Mouse (Mus musculus): Measurements from ENCODE around the gene Dok7. TPM values are rescaled to one million over a fixed set of nuclear protein-coding genes. Genes with fewer than 3 reads are reported as not detected.

Gene Dok7
- total and polyA plus RNA-seq, 2 experiments: not detected

- Histone ChIP-seq H3K36me3 (ENCODE audit: control insufficient read depth, insufficient read depth, low read length) (no peaks in the 10 kb centered on the region), H3K4me1 (ENCODE audit: control insufficient read depth, insufficient read depth, low read length) (no peaks in the 10 kb centered on the region), H3K4me3 (ENCODE audit: insufficient read depth, low read depth, low read length) (no peak overlapping the region), H3K79me2 (ENCODE audit: control insufficient read depth, insufficient read depth, low read length) (no peaks in the 10 kb centered on the region), H3K27me3 (ENCODE audit: control insufficient read depth, insufficient read depth, low read length) (no peaks in the 10 kb centered on the region), H3K27ac (replicated peaks; ENCODE audit: insufficient read depth, low read depth, low read length) (no peak overlapping the region), H3K9ac (ENCODE audit: low read depth, low read length) (no peak overlapping the region)
- 87% methylated on average over 16 of the region's 16 CpGs for WGBS
- TF ChIP-seq CTCF (IDR thresholded peaks at IDR 0.05; ENCODE audit: low read depth, low read length): no peak
- TF ChIP-seq POLR2A (IDR thresholded peaks at IDR 0.05; ENCODE audit: extremely low read depth, insufficient read depth, low read length): no peak
- DNase-seq (ENCODE audit: extremely low read depth, low read depth, low spot score): no peak
Measured at GRCm38 (mm10) chr5:35129208-35129607, 72.6 kb downstream of the Dok7 start.

DNA sequence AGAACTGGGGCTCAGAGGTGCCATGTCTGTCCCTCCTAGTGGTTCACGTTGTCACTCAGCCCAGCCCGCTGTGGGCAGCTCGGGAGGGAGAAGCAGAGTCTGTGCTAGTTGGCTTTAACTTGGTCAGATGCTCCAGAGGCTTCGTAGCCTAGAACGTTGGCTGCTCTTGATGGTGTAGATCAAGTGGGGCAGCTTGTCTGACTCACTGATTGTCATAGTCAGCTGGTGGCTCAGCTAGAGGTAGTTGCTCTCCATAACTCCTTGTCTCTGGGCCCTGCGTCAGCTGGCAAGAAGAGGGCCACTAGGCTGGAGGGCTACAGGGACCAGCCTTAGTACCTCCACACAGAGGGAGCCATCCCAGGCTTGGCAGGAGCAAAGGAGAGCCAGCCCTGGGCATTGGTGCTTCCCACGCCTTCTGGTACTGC lies 73.2 kb downstream of the Dok7 start:
- Histone ChIP-seq H3K27ac (replicated peaks; ENCODE audit: insufficient read depth, low read depth, low read length) (no peak overlapping the region), H3K36me3 (ENCODE audit: control insufficient read depth, insufficient read depth, low read length) (no peaks in the 10 kb centered on the region), H3K4me1 (ENCODE audit: control insufficient read depth, insufficient read depth, low read length) (no peaks in the 10 kb centered on the region), H3K9ac (ENCODE audit: low read depth, low read length) (no peak overlapping the region), H3K79me2 (ENCODE audit: control insufficient read depth, insufficient read depth, low read length) (no peaks in the 10 kb centered on the region), H3K27me3 (ENCODE audit: control insufficient read depth, insufficient read depth, low read length) (no peaks in the 10 kb centered on the region), H3K4me3 (ENCODE audit: insufficient read depth, low read depth, low read length) (no peak overlapping the region)
- WGBS: 87% methylated on average over 7 of the region's 7 CpGs
- no peak for TF ChIP-seq CTCF (IDR thresholded peaks at IDR 0.05; ENCODE audit: low read depth, low read length)
- TF ChIP-seq POLR2A (IDR thresholded peaks at IDR 0.05; ENCODE audit: extremely low read depth, insufficient read depth, low read length): no peak
- no peak for DNase-seq (ENCODE audit: extremely low read depth, low read depth, low spot score)

DNA sequence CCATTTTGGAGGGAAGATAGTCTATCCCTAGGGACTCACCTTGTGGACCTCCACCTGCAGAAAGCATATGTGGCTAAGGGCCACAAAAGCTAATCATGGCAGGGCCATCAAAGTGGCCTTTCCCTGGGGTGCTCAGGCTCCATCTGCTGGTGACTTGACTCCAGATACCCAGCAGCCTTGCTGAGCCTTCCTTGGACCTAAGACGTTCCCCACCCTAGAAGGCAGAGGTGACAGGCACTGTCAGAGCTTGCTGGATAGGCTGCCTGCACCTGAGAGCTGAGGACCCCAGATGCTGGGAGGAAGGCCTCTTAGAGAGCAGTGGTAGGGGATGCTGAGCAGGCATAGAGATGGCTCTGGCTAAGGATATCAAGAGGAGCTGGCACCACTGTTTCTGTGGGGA lies 74.7 kb downstream of the Dok7 start:
- H3K36me3 ChIP-seq (ENCODE audit: control insufficient read depth, insufficient read depth, low read length): no peaks in the 10 kb centered on the region
- TF ChIP-seq POLR2A (IDR thresholded peaks at IDR 0.05; ENCODE audit: extremely low read depth, insufficient read depth, low read length): no peak
- TF ChIP-seq CTCF (IDR thresholded peaks at IDR 0.05; ENCODE audit: low read depth, low read length): no peak
- no peak overlapping the region for H3K9ac ChIP-seq (ENCODE audit: low read depth, low read length)
- H3K27ac ChIP-seq (replicated peaks; ENCODE audit: insufficient read depth, low read depth, low read length): no peak overlapping the region
- no peaks in the 10 kb centered on the region for H3K79me2 ChIP-seq (ENCODE audit: control insufficient read depth, insufficient read depth, low read length)
- H3K4me1 ChIP-seq (ENCODE audit: control insufficient read depth, insufficient read depth, low read length): no peaks in the 10 kb centered on the region
- WGBS: 17% methylated on average over 1 of the region's 1 CpGs
- no peak for DNase-seq (ENCODE audit: extremely low read depth, low read depth, low spot score)
- no peak overlapping the region for H3K4me3 ChIP-seq (ENCODE audit: insufficient read depth, low read depth, low read length)
- no peaks in the 10 kb centered on the region for H3K27me3 ChIP-seq (ENCODE audit: control insufficient read depth, insufficient read depth, low read length)

- WGBS: 13% methylated on average over 7 of the region's 7 CpGs
- Histone ChIP-seq H3K36me3 (ENCODE audit: control insufficient read depth, insufficient read depth, low read length) (no peaks in the 10 kb centered on the region), H3K27me3 (ENCODE audit: control insufficient read depth, insufficient read depth, low read length) (no peaks in the 10 kb centered on the region), H3K9ac (ENCODE audit: low read depth, low read length) (no peak overlapping the region), H3K4me1 (ENCODE audit: control insufficient read depth, insufficient read depth, low read length) (no peaks in the 10 kb centered on the region), H3K27ac (replicated peaks; ENCODE audit: insufficient read depth, low read depth, low read length) (no peak overlapping the region), H3K4me3 (ENCODE audit: insufficient read depth, low read depth, low read length) (no peak overlapping the region), H3K79me2 (ENCODE audit: control insufficient read depth, insufficient read depth, low read length) (no peaks in the 10 kb centered on the region)
- no peak for TF ChIP-seq POLR2A (IDR thresholded peaks at IDR 0.05; ENCODE audit: extremely low read depth, insufficient read depth, low read length)
- TF ChIP-seq CTCF (IDR thresholded peaks at IDR 0.05; ENCODE audit: low read depth, low read length): peak; percentile 83
- peak; percentile 45 for DNase-seq (ENCODE audit: extremely low read depth, low read depth, low spot score)
Measured at GRCm38 (mm10) chr5:35131773-35132172, 75.2 kb downstream of the Dok7 start.

DNA sequence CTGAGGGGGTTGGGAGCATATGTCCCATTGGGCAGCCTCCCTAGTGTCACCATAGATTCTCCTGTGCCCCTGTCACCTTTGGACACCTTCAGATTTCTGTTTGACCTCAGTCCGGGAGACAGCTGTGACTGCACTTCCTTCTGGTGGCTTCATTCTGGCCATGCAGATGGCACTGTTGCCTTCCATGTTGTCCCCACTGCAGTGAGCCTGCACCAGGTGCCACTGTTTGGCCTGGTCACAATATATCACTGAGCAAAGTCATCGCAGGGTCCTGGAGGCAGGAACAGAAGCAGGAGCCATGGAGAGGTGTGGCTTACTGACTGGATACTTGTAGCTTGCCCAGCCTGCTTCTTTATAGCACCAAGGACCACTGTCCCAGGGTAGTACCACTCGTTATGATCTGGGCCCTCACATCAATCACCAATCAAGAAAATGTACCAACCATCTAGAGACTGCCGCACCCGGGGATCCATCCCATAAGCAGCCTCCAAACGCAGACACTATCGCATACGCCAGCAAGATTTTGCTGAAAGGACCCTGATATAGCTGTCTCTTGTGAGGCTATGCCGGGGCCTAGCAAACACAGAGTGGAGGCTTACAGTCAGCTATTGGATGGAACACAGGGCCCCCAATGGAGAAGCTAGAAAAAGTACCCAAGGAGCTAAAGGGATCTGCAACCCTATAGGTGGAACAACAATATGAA lies 75.9 kb downstream of the Dok7 start:
- no peak for TF ChIP-seq CTCF (IDR thresholded peaks at IDR 0.05; ENCODE audit: low read depth, low read length)
- no peak for TF ChIP-seq POLR2A (IDR thresholded peaks at IDR 0.05; ENCODE audit: extremely low read depth, insufficient read depth, low read length)
- no peak overlapping the region for H3K4me3 ChIP-seq (ENCODE audit: insufficient read depth, low read depth, low read length)

DNA sequence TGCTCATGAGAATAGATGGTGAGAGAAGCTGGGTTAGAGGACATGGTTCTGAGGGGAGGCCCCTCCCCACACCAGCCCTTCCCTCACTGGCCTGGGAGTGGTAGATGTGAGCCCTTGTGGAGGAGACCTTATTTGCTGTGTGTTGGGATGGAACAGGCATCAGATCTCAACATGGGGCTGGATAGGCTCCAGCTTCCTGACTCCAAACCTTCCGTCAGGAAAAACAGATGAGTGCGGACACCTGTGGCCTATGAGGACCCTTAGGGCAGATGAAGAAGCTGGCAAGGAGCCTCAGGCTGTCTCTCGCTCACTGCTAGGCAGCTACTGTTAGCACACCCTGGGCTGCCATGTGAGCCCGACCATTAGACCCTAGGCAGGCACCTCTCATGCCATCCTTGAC lies 76.9 kb downstream of the Dok7 start:
- H3K27me3 ChIP-seq (ENCODE audit: control insufficient read depth, insufficient read depth, low read length): peaks cover 2% of the 10 kb centered on the region; the same call in 1 of the 2 replicates
- no peak overlapping the region for H3K4me3 ChIP-seq (ENCODE audit: insufficient read depth, low read depth, low read length)
- H3K4me1 ChIP-seq (ENCODE audit: control insufficient read depth, insufficient read depth, low read length): no peaks in the 10 kb centered on the region
- 89% methylated on average over 4 of the region's 4 CpGs for WGBS
- no peak overlapping the region for H3K27ac ChIP-seq (replicated peaks; ENCODE audit: insufficient read depth, low read depth, low read length)
- H3K36me3 ChIP-seq (ENCODE audit: control insufficient read depth, insufficient read depth, low read length): no peaks in the 10 kb centered on the region
- no peak for TF ChIP-seq POLR2A (IDR thresholded peaks at IDR 0.05; ENCODE audit: extremely low read depth, insufficient read depth, low read length)
- no peak for TF ChIP-seq CTCF (IDR thresholded peaks at IDR 0.05; ENCODE audit: low read depth, low read length)
- H3K79me2 ChIP-seq (ENCODE audit: control insufficient read depth, insufficient read depth, low read length): no peaks in the 10 kb centered on the region
- no peak for DNase-seq (ENCODE audit: extremely low read depth, low read depth, low spot score)
- H3K9ac ChIP-seq (ENCODE audit: low read depth, low read length): no peak overlapping the region

More for the DNA sequence above, 75.9 kb downstream of the Dok7 start:
- H3K4me1 ChIP-seq (ENCODE audit: control insufficient read depth, insufficient read depth, low read length): no peaks in the 10 kb centered on the region
- H3K27me3 ChIP-seq (ENCODE audit: control insufficient read depth, insufficient read depth, low read length): no peaks in the 10 kb centered on the region
- DNase-seq (ENCODE audit: extremely low read depth, low read depth, low spot score): no peak
- no peak overlapping the region for H3K9ac ChIP-seq (ENCODE audit: low read depth, low read length)
- H3K79me2 ChIP-seq (ENCODE audit: control insufficient read depth, insufficient read depth, low read length): no peaks in the 10 kb centered on the region
- WGBS: 87% methylated on average over 9 of the region's 9 CpGs
- no peaks in the 10 kb centered on the region for H3K36me3 ChIP-seq (ENCODE audit: control insufficient read depth, insufficient read depth, low read length)
- no peak overlapping the region for H3K27ac ChIP-seq (replicated peaks; ENCODE audit: insufficient read depth, low read depth, low read length)
